Mouse (Mus musculus) forebrain, embryonic 15.5 days (tissue): ENCODE measurements around the gene Tmem120b. TPM values are rescaled to one million over a fixed set of nuclear protein-coding genes. Genes with fewer than 3 reads are reported as not detected.
A peak's percentile ranks its signal among the peaks of the same experiment; 100 is the strongest.

ENCODE experiments used
- ATAC-seq: fragments of 200-750 bp; cut with Nextera tagmentation; replicated peaks from 2 replicates; pipeline ENCODE4 v1.8.0; 2017; ENCODE audit warnings: mild to moderate bottlenecking, moderate TSS enrichment, moderate library complexity
- H3K27ac ChIP-seq: fragments of 300-500 bp; sonication (generic); replicated peaks from 2 replicates; pipeline ENCODE4 v1.5.1; 2015; ENCODE audit warnings: mild to moderate bottlenecking, inconsistent platforms
- H3K27me3 ChIP-seq: fragments of 300-500 bp; sonication (generic); 2 replicates; pipeline ENCODE4 v1.6.1; 2015; ENCODE audit warnings: inconsistent platforms
- H3K36me3 ChIP-seq: fragments of 300-500 bp; sonication (generic); 2 replicates; pipeline ENCODE4 v1.6.1; 2015; ENCODE audit warnings: mild to moderate bottlenecking, inconsistent platforms
- H3K4me1 ChIP-seq: fragments of 300-500 bp; sonication (generic); 2 replicates; pipeline ENCODE4 v1.6.1; 2015; ENCODE audit warnings: inconsistent platforms
- H3K4me2 ChIP-seq: fragments of 300-500 bp; sonication (generic); replicated peaks from 2 replicates; pipeline ENCODE4 v1.6.1; 2015; ENCODE audit warnings: mild to moderate bottlenecking, inconsistent platforms
- H3K4me3 ChIP-seq: fragments of 300-500 bp; sonication (generic); 2 replicates; pipeline ENCODE4 v1.5.1; 2015; ENCODE audit warnings: mild to moderate bottlenecking, inconsistent platforms
- H3K9ac ChIP-seq: fragments of 300-500 bp; sonication (generic); replicated peaks from 2 replicates; pipeline ENCODE4 v1.6.1; 2015; ENCODE audit warnings: mild to moderate bottlenecking, inconsistent platforms
- H3K9me3 ChIP-seq: fragments of 300-500 bp; sonication (generic); 2 replicates; pipeline ENCODE4 v1.6.1; 2016; ENCODE audit warnings: inconsistent platforms
- WGBS: fragments of 180-500 bp; shearing (Covaris S2); methylation state at CpG from one replicate; pipeline ENCODE4 v1.1.7; 2015; ENCODE audit warnings: mixed read lengths; 5-methylcytosine and 5-hydroxymethylcytosine counted together
- polyA plus RNA-seq: library from polyadenylated mRNA; unstranded; fragments of >200 nt; fragmentation: Nextera tagmentation; extraction: Ambion mirVana; gene quantifications from 2 replicates; pipeline ENCODE4 v1.2.1, GENCODE M21; 2015

The Tmem120b gene
- polyA plus RNA-seq, 1 experiment from 2014 or later: 16.0 TPM

DNA sequence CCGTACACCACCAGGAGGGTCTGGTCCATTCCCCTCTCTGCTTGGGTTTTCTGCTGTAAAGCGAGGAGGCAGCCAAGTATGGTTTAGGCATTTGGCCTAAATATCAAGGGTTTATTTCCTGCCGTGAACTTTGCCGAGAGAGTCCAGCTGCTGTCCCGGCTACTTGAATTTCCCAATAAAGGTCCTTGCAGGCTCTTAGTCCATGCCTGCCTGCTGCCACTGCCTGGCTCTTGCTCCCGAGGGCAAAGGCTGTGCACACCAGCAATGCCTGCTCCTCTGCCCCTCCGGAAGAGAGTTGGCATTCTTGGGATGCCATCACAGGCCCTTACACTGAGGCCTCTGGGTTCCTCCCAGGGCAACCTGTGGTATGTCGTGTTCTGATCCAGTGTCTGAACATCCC is 35.3 kb downstream of the Tmem120b start:
- Histone ChIP-seq H3K4me2 (no peak overlapping the region), H3K9me3 (no peaks in the 10 kb centered on the region), H3K4me1 (no peaks in the 10 kb centered on the region), H3K27me3 (no peaks in the 10 kb centered on the region), H3K27ac (no peak overlapping the region), H3K4me3 (no peak overlapping the region), H3K36me3 (no peaks in the 10 kb centered on the region), H3K9ac (no peak overlapping the region)
- no peak for ATAC-seq
- WGBS: 84% methylated on average over 8 of the region's 8 CpGs

DNA sequence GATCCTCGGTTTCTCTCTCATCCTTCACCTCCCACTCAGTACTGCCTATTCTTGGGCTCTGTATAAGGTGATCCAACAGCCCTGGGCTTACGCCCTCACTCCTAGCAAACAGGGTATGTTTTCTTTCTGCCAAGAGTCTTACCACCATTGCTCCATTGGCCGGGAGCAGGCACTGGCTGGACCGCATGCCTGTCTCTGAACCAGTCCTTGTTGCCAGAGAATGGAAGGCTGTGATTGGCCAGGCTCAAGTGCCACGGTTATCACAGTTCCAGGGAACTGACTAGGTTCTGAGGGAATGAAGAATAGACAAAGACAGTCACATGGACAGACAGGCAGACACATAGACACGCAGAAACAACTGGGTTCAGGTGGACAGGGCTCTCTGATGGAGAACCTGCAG is 36.6 kb downstream of the Tmem120b start:
- H3K36me3 ChIP-seq: no peaks in the 10 kb centered on the region

DNA sequence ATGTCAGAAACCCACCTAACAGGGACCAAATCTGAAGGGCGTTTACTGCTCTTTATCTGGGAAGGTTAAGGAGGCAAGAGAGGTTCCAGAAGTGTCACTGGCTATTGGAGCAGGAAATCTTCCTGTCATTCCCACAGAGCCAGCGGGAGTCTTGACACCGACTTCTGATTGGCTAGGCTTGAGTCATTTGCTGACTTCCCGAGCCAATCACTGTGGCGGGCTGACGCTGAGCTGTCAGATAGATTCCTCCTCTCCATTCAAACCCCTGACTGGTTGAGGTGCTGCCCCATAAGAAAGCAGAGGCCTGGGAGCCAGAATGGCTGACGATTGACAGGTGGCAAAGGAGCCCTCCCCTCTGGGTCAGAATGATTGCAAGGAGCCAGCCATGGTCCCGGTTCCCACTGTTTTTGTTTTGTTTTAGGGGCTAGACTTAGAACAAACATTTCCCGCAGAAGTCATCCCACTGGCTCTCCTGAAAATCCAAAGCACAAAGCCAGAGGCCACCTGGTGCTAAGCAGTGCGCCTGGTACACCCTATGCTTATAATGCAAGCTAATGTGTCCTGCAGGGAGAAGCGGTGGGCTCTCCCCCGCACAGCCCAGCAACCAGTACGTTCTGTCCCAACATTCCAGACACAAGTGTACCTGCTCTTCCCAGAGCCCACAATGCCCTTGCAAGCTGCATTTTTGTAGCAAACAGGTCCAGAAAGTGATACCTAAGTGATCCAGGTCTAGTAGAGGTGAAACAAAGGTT is 41.4 kb downstream of the Tmem120b start:
- peak overlapping the region; percentile 35 for H3K4me2 ChIP-seq
- H3K9me3 ChIP-seq: no peaks in the 10 kb centered on the region
- no peak overlapping the region for H3K9ac ChIP-seq
- peaks cover 20% of the 10 kb centered on the region for H3K4me1 ChIP-seq
- 31% methylated on average over 13 of the region's 13 CpGs for WGBS
- peak; percentile 70 for ATAC-seq
- H3K36me3 ChIP-seq: no peaks in the 10 kb centered on the region
- H3K27ac ChIP-seq: peak overlapping the region; percentile 44
- no peaks in the 10 kb centered on the region for H3K27me3 ChIP-seq
- H3K4me3 ChIP-seq: no peak overlapping the region

More for the DNA sequence above, 36.6 kb downstream of the Tmem120b start:
- no peaks in the 10 kb centered on the region for H3K9me3 ChIP-seq
- no peak overlapping the region for H3K4me2 ChIP-seq
- peaks cover 8% of the 10 kb centered on the region for H3K4me1 ChIP-seq
- no peaks in the 10 kb centered on the region for H3K27me3 ChIP-seq
- 80% methylated on average over 6 of the region's 6 CpGs for WGBS
- H3K4me3 ChIP-seq: no peak overlapping the region
- H3K9ac ChIP-seq: no peak overlapping the region
- H3K27ac ChIP-seq: no peak overlapping the region
- ATAC-seq: no peak

DNA sequence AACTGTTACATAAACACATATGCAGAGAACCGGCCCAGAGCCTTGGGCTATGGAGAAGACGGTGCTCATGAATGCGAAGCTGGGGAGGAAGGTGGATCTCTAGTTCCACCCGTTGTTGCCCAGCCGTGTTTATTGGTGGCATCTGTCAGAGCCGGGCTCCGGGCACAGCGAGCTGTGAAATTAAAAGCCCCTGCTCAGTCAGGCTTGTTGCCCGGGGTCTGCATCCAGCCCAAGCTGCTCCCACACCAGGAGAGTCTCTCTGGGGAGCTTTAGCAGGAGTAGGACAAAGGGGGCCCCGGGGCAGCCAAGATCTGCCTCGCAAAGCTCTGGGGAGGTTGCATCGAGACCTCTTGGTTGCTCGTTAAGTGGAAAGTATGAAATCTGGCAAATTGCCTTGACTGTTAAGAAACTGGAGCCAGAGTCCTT is 42.1 kb downstream of the Tmem120b start:
- ATAC-seq: peak; percentile 56
- peak overlapping the region; percentile 44 for H3K27ac ChIP-seq

DNA sequence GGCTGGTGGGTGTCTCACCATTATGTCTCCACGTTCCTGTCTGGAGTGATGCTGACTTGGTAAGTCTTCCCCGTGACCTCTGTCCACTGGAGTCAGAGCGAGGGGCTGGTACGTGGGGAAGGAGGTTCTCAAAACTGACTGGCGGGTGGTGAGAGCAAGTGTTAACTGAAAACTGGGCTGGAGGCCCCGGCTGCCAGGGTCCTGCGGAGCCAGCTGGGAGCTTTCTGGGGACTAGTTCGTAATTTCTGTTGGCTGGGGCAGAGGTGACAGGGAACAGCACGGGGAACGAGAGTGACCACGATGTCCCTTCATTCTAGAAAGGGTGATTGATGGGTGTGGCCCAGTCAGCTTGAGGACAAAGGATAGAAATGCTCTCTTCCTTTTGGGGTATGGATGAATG is 45.9 kb downstream of the Tmem120b start:
- 76% methylated on average over 11 of the region's 11 CpGs for WGBS
- Histone ChIP-seq H3K27me3 (no peaks in the 10 kb centered on the region), H3K4me2 (no peak overlapping the region), H3K4me1 (peaks cover 19% of the 10 kb centered on the region), H3K9ac (no peak overlapping the region), H3K4me3 (no peak overlapping the region), H3K9me3 (no peaks in the 10 kb centered on the region), H3K27ac (no peak overlapping the region), H3K36me3 (no peaks in the 10 kb centered on the region)
- ATAC-seq: no peak

More for the DNA sequence above, 42.1 kb downstream of the Tmem120b start:
- Histone ChIP-seq H3K9me3 (no peaks in the 10 kb centered on the region), H3K36me3 (no peaks in the 10 kb centered on the region), H3K4me1 (peaks cover 20% of the 10 kb centered on the region), H3K27me3 (no peaks in the 10 kb centered on the region), H3K4me2 (no peak overlapping the region), H3K4me3 (no peak overlapping the region), H3K9ac (no peak overlapping the region)
- 20% methylated on average over 13 of the region's 13 CpGs for WGBS

DNA sequence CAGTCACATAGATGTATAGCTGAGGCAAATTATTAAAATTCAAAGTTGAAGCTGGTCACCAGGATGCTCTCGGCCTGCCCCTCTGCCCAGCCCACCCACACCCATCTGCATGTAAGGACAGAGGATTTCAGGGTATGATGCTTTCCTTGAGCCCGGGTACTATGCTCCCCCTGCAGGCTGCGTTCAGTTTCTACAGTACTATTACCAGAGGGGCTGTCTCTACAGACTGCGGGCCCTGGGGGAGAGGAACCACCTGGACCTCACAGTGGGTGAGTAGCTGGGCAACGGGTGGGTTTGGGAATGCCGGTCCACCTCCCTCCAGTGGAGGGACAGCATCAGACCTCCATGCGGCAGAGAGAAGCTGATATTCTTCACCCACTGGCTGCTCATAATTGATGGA is 46.7 kb downstream of the Tmem120b start:
- no peak overlapping the region for H3K4me3 ChIP-seq

DNA sequence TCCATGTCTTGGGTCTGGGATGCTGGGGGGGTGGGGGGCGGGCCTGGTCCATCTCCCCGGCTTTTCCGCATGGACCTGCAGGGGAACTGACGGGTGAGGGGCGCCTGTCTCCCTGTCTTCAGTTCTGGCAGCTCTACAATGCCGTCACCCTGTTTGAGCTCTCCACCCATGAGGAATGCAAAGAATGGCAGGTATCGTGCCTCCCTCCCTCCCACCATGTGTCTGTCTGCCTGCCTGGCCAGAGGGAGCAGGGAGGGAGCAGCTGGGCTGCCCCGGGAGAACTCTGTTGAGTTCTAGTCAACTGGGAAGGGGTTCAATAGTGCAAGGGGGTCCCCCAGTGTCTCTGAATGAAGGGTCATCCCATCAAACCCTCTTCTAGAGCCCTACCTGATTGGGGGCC is 47.9 kb downstream of the Tmem120b start:
- no peak for ATAC-seq
- H3K27ac ChIP-seq: no peak overlapping the region
- WGBS: 75% methylated on average over 8 of the region's 8 CpGs
- H3K9me3 ChIP-seq: no peaks in the 10 kb centered on the region
- H3K4me2 ChIP-seq: no peak overlapping the region
- H3K27me3 ChIP-seq: no peaks in the 10 kb centered on the region
- H3K4me1 ChIP-seq: no peaks in the 10 kb centered on the region
- no peak overlapping the region for H3K4me3 ChIP-seq
- no peak overlapping the region for H3K9ac ChIP-seq
- H3K36me3 ChIP-seq: peaks cover 4% of the 10 kb centered on the region; the same call in 1 of the 2 replicates

More for the DNA sequence above, 46.7 kb downstream of the Tmem120b start:
- H3K4me2 ChIP-seq: no peak overlapping the region
- WGBS: 43% methylated on average over 7 of the region's 7 CpGs
- peaks cover 11% of the 10 kb centered on the region for H3K4me1 ChIP-seq
- H3K36me3 ChIP-seq: peaks cover 4% of the 10 kb centered on the region; the same call in 1 of the 2 replicates
- no peaks in the 10 kb centered on the region for H3K9me3 ChIP-seq
- ATAC-seq: 0 out of 2 replicates have a peak, but pooled peaks have one; percentile 44
- no peaks in the 10 kb centered on the region for H3K27me3 ChIP-seq
- no peak overlapping the region for H3K9ac ChIP-seq
- no peak overlapping the region for H3K27ac ChIP-seq

DNA sequence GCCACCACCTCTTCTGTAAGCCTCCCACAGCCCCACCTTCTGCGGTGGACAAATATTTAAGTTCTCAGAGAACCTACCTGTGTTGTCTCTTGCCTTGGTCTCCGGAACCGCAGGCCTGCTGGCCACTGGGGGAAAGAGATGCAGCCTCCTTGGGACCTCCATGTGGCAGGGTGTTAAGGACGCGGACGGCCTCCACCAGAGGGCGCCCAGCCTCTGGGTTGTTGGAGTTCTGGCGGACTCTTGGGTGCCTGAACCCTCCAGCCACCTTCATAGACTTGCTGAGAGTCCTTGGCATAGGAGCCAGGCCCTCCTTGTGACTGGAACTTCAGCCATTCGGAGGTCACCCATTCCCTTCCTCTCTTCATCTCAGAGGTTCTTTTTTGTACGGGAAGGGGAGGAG is 49.0 kb downstream of the Tmem120b start:
- Histone ChIP-seq H3K36me3 (peaks cover 5% of the 10 kb centered on the region), H3K4me1 (no peaks in the 10 kb centered on the region), H3K4me3 (no peak overlapping the region), H3K27me3 (no peaks in the 10 kb centered on the region), H3K9me3 (no peaks in the 10 kb centered on the region), H3K4me2 (no peak overlapping the region), H3K27ac (no peak overlapping the region), H3K9ac (no peak overlapping the region)
- WGBS: 7% methylated on average over 10 of the region's 10 CpGs
- ATAC-seq: 0 out of 2 replicates have a peak, but pooled peaks have one; percentile 65

DNA sequence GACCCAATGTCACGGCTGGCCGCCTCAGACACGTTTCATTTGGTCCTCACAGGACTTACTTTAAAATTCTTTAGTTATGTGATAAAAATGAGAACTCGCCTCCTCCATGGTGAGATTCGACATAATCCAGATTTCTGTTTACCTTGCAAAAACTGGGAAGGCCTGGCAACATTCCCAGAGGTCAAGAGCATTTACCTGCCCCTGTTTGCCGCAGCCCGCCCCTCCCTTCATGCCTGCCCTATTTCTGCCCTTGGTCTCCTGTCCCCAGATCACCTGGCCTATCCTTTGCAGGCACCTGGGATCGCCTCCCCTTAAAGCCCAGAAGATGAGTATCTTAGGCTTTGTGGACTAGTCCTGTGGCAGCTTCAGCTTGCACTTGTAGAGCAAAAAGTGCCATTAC is 49.6 kb downstream of the Tmem120b start:
- no peak for ATAC-seq
- Histone ChIP-seq H3K9me3 (no peaks in the 10 kb centered on the region), H3K27ac (no peak overlapping the region), H3K27me3 (no peaks in the 10 kb centered on the region), H3K4me3 (no peak overlapping the region), H3K4me2 (no peak overlapping the region), H3K36me3 (peaks cover 7% of the 10 kb centered on the region), H3K4me1 (no peaks in the 10 kb centered on the region), H3K9ac (no peak overlapping the region)
- 85% methylated on average over 8 of the region's 8 CpGs for WGBS

DNA sequence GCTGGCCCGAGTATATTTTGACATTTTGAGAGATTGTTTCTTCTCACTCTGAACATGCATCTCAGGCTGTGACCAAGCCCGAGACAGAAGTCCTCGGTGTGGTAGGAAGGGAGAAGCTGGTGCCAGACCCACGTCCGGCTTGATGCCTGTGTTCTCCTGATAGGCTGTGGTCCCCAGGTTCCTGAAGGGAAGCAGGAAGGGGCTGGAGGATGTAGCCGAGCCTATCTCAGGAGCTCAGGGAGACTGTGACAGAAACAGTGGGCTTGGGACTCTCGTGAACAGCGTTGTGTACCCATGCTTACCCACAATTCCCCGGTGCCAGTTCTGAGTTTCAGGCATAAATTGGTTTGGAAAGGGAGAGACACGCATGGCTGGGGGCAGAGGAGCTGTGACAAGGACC is 50.6 kb downstream of the Tmem120b start:
- WGBS: 75% methylated on average over 10 of the region's 10 CpGs

DNA sequence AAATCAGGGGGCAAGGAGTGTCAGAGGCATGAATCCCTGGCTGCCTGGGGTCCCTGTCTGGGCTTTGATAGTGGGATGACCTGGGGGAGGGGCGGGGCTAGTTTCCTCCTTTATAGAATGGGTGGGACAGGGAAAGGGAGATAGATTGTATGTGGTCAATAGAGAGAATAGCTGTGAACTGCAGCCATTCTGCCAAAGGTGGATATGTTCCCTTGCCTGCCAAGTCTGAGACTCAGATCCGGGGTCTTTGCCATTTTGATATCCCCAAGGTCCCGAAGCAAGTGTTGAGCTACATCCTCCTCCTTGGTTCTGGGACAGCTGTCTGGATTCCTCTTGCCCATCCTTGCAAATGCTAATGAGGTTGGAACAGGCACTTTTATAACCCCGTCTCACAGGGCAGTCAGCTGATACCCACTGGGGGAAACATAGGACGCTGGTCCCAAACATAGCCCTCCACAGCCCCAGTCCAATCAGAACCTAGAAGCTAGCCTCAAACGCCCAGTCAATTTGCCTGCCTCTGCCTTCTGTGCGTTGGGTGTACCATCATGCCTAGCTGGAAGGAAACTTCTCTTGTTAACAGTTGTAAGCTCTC is 52.5 kb downstream of the Tmem120b start:
- Histone ChIP-seq H3K27ac (no peak overlapping the region), H3K4me3 (no peak overlapping the region), H3K9ac (no peak overlapping the region), H3K27me3 (no peaks in the 10 kb centered on the region), H3K9me3 (no peaks in the 10 kb centered on the region), H3K4me1 (no peaks in the 10 kb centered on the region), H3K36me3 (peaks cover 9% of the 10 kb centered on the region), H3K4me2 (no peak overlapping the region)
- WGBS: 65% methylated on average over 7 of the region's 7 CpGs
- no peak for ATAC-seq

More for the DNA sequence above, 50.6 kb downstream of the Tmem120b start:
- ATAC-seq: no peak
- Histone ChIP-seq H3K9ac (no peak overlapping the region), H3K36me3 (peaks cover 7% of the 10 kb centered on the region), H3K9me3 (no peaks in the 10 kb centered on the region), H3K4me1 (no peaks in the 10 kb centered on the region), H3K4me2 (no peak overlapping the region), H3K27me3 (no peaks in the 10 kb centered on the region), H3K4me3 (no peak overlapping the region), H3K27ac (no peak overlapping the region)

DNA sequence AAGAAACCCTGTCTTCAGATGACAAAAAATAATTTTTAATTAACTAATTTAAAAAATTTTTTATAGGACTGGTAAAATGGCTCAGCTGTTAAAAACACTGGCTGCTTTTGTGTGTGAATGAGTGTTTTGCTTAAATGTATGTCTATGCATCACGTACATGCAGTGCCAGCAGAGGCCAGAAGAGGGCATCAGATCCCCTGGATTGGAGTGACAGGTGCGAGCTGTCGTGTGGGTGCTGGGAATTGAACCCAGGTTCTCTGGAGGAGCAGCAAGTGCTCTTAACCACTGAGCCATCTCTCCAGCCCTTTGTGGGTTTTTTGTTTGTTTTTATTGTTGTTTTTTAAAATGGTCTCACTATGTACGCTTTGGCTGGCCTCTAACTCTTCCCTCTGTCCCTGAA is 54.0 kb downstream of the Tmem120b start:
- Histone ChIP-seq H3K4me1 (no peaks in the 10 kb centered on the region), H3K4me2 (no peak overlapping the region), H3K27ac (no peak overlapping the region), H3K9me3 (no peaks in the 10 kb centered on the region), H3K36me3 (peaks cover 14% of the 10 kb centered on the region), H3K4me3 (no peak overlapping the region), H3K9ac (no peak overlapping the region), H3K27me3 (no peaks in the 10 kb centered on the region)
- no peak for ATAC-seq
- 91% methylated on average over 4 of the region's 4 CpGs for WGBS
